Mouse (Mus musculus) CD4-positive helper T cell, adult 2 months (primary cell): ENCODE results near the gene Zfp644.

Experiments
- DNase-seq: peaks from one replicate; pipeline ENCODE4 v3.0.0-alpha.2; 2012; ENCODE audit warnings: low read depth, missing footprints, low spot score

Gene Zfp644

GRCm38 (mm10) chr5:106597472-106597871 lies 99.6 kb downstream of the Zfp644 start:
- DNase-seq: no peak

GRCm38 (mm10) chr5:106594388-106594787 lies 102.7 kb downstream of the Zfp644 start:
- no peak for DNase-seq

- DNase-seq: no peak
Measured at GRCm38 (mm10) chr5:106590686-106591085, 106.4 kb downstream of the Zfp644 start.

- DNase-seq: peak; percentile 6
Measured at GRCm38 (mm10) chr5:106589670-106590069, 107.4 kb downstream of the Zfp644 start.

- no peak for DNase-seq
Measured at GRCm38 (mm10) chr5:106589006-106589405, 108.1 kb downstream of the Zfp644 start.

GRCm38 (mm10) chr5:106580943-106581342 lies 116.1 kb downstream of the Zfp644 start:
- no peak for DNase-seq

GRCm38 (mm10) chr5:106577237-106577888 lies 119.7 kb downstream of the Zfp644 start:
- DNase-seq: no peak

GRCm38 (mm10) chr5:106575098-106575497 lies 122.0 kb downstream of the Zfp644 start:
- no peak for DNase-seq

GRCm38 (mm10) chr5:106574560-106574946 lies 122.5 kb downstream of the Zfp644 start:
- peak; percentile 61 for DNase-seq

- peak; percentile 22 for DNase-seq
Measured at GRCm38 (mm10) chr5:106573742-106574559, 123.1 kb downstream of the Zfp644 start.
